Mouse (Mus musculus) naive thymus-derived CD4-positive, alpha-beta T cell, adult 2 months (primary cell): ENCODE data around the gene Calhm6.

Experiments used
- DNase-seq: peaks from one replicate; pipeline ENCODE4 v3.0.0-alpha.2; 2011; ENCODE audit warnings: low read depth

Calhm6 gene

DNA sequence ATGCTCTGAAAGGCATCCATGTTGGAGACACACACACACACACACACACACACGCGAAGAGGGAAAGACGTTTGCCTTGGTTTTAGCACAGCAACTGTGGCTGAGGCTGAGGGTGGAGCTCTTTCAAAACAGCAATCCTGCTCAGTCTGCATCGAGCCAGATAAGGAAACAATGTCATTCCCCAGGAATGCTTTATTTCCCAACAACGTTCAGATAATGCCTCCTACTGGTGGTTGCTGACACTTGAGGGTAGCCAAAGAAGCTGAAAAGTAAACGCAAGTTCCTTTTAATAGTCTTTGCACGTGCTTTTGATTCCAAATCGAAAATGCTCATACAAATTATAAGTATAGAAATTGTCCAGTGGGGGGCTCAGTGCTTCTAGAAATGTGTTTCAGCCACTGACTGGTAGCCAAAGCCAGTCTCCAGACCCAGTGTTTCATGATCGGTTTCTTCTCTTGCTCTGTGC, 31.3 kb downstream of the Calhm6 start, which contains the start of gene Calhm5:
Gene Calhm5 (minus strand): TSS at position 102 of the 466 bp plus-strand sequence.
- DNase-seq = peak; percentile 59

DNA sequence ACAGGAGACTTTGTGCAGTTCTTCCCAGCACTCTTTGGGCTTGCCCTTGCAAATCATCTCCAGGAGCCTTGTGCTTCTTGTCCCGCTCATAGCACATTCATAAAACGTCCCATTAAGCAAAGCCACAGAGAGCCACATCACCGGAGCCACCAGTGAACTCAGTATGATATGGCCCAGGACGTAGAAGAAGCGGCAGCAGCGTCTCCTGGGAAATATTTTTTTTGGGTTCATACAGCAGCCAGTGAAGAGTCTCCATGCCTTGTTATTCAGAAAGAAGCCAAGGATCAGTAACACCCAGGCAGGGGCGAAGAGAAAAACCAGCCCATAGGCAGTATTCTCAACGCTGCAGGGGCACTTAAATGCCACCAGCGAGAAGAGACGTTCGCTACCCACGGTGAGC, 31.8 kb downstream of the Calhm6 start:
- DNase-seq = no peak

- no peak for DNase-seq
Observed at GRCm38 (mm10) chr10:34095147-34095546, 32.6 kb downstream of the Calhm6 start.

DNA sequence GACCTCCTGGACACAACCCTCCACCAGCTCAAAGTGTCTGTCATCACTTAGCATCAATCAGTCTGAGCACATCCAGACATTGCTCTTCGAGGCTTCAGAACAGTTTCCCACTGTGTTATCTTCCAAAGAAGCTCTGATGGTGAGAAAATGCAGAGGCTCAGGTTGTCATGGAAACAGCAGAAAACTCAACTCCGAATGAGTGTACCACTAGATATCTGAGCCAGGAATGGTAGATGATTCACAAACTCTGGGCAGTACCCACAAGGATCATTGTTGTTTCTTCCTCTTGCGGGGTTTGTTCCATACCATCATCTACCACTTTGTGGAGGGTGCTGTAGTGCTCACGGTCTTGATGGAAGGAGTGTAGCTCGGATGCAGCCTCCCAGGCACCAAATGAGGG, 35.9 kb downstream of the Calhm6 start:
- DNase-seq = no peak

GRCm38 (mm10) chr10:34090481-34090880, 37.3 kb downstream of the Calhm6 start:
- DNase-seq = no peak

GRCm38 (mm10) chr10:34089517-34089916, 38.3 kb downstream of the Calhm6 start:
- no peak for DNase-seq

DNA sequence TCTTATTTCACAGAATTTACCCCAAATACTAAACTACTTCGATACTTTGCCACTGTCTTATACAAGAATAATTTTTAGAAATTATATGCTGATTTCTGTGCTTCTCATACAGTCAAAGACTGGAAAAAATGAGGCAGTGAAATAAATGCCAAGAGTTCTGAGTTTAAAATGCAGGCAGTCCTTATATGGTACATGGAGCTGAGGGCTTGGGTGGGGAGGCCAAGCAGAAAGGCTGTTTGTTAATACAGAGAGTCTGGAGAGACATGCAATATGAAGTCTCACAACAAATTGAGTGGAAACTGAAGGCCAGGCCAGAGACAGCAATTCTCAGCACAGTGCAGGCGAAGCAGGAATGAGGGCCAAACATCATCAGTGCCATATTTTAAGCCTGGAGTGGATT, 39.3 kb downstream of the Calhm6 start:
- no peak for DNase-seq

GRCm38 (mm10) chr10:34086514-34086913, 41.3 kb downstream of the Calhm6 start:
- DNase-seq = no peak
